In genomic region chr1:119648205-119649111, GRCm38 (mm10) we compare ENCODE assay signal across 1 mouse cellular context.
TF ChIP-seq lines count a peak whose summit lies in the region.

Gene Epb41l5, minus strand, starts transcription at chr1:119649000.

TF ChIP-seq in CH12.LX, 34 proteins besides CTCF, POLR2A, EP300 and RAD21 (continued from another document):
- TF ChIP-seq UBTF (IDR thresholded peaks at IDR 0.05; ENCODE audit: low read depth, low read length), result peak; percentile 88; the same call in 1 of the 2 replicates
- no peak for TF ChIP-seq MAFK (IDR thresholded peaks at IDR 0.05; ENCODE audit: insufficient replicate concordance, low read length)
- TF ChIP-seq BHLHE40 (IDR thresholded peaks at IDR 0.05; ENCODE audit: low read depth, low read length), result peak; percentile 40; the same call in 1 of the 2 replicates
- TF ChIP-seq ZNF384 (IDR thresholded peaks at IDR 0.05; ENCODE audit: low read depth, low read length), result no peak
- TF ChIP-seq JUN (IDR thresholded peaks at IDR 0.05; ENCODE audit: insufficient read depth, low read depth, low read length), result no peak
- peak; percentile 48; the same call in 1 of the 2 replicates for TF ChIP-seq HCFC1 (IDR thresholded peaks at IDR 0.05; ENCODE audit: low read depth, low read length)
- peak; percentile 59; the same call in 1 of the 2 replicates for TF ChIP-seq ZMIZ1 (IDR thresholded peaks at IDR 0.05; ENCODE audit: low read depth, low read length)
- TF ChIP-seq SMC3 (IDR thresholded peaks at IDR 0.05; ENCODE audit: low read depth, low read length), result no peak
TF ChIP-seq in CH12.LX: peak in this region for 11.
